Mouse (Mus musculus): Measurements from ENCODE around the gene Bicd1.

DNA sequence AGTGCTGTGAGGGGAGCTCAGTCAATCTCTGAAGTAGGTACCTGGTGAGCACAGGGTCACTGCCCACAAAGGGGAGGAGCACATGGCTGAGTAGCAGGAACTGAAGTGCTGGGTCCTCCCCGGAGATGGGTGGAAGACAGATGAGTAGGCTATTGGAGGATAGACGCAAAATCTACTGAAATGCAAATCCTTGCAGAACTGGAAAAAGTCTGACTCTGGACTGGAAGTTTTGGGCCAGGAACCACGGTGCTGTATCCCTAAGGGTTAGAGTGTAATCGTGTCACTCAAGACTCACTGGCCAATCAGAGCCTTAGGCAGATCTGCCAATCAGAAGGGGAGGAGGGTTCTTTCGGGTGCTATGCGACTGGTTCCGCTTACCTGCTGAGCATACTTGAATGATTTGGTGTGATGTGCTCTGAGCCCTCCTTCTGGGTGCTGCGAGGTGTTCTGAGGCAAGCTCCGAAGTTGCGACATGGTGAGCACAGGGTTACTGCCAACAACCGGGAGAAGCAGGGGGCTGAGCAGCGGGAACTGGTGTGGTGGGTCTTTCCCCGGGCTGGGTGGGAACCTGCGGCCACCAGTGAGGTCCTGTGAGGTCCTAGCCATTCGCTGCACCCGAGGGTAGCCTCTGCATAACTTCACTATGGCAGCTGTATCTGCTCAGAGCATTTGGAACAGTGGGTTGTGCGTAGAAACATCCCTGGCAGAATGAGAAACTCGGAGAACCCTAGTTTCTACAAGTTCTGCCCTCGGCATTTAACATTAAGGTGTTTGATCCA lies 157.2 kb downstream of the Bicd1 start:
- TF ChIP-seq MAX (IDR thresholded peaks at IDR 0.05; ENCODE audit: low read length) = no peak
- no peak for TF ChIP-seq JUND (IDR thresholded peaks at IDR 0.05; ENCODE audit: low read depth, low read length)
